Mouse (Mus musculus) midbrain, embryonic 13.5 days (tissue): Measurements from ENCODE around the gene Gm9774. TPM values are rescaled to one million over a fixed set of nuclear protein-coding genes. Genes with fewer than 3 reads are reported as not detected.

Source experiments
- ATAC-seq: fragments of 200-750 bp; cut with Nextera tagmentation; 2 replicates; pipeline ENCODE4 v1.8.0; 2017; ENCODE audit warnings: mild to moderate bottlenecking, moderate TSS enrichment, moderate library complexity
- H3K27ac ChIP-seq: fragments of 300-500 bp; sonication (generic); 2 replicates; pipeline ENCODE4 v1.5.1; 2015; ENCODE audit warnings: inconsistent platforms, mild to moderate bottlenecking, moderate library complexity
- H3K27me3 ChIP-seq: fragments of 300-500 bp; sonication (generic); 2 replicates; pipeline ENCODE4 v1.6.1; 2015; ENCODE audit warnings: mild to moderate bottlenecking, inconsistent platforms
- H3K36me3 ChIP-seq: fragments of 300-500 bp; sonication (generic); 2 replicates; pipeline ENCODE4 v1.6.1; 2015; ENCODE audit warnings: mild to moderate bottlenecking, inconsistent platforms
- H3K4me1 ChIP-seq: fragments of 300-500 bp; sonication (generic); replicated peaks from 2 replicates; pipeline ENCODE4 v1.6.1; 2015; ENCODE audit warnings: inconsistent platforms
- H3K4me2 ChIP-seq: fragments of 300-500 bp; sonication (generic); replicated peaks from 2 replicates; pipeline ENCODE4 v1.6.1; 2015; ENCODE audit warnings: moderate library complexity, mild to moderate bottlenecking, inconsistent platforms
- H3K4me3 ChIP-seq: fragments of 300-500 bp; sonication (generic); replicated peaks from 2 replicates; pipeline ENCODE4 v1.5.1; 2015; ENCODE audit warnings: mild to moderate bottlenecking, inconsistent platforms
- H3K9ac ChIP-seq: fragments of 300-500 bp; sonication (generic); replicated peaks from 2 replicates; pipeline ENCODE4 v1.6.1; 2015; ENCODE audit warnings: mild to moderate bottlenecking, inconsistent platforms
- H3K9me3 ChIP-seq: fragments of 300-500 bp; sonication (generic); 2 replicates; pipeline ENCODE4 v1.6.1; 2016; ENCODE audit warnings: mild to moderate bottlenecking, inconsistent platforms
- WGBS: fragments of 180-500 bp; shearing (Covaris S2); methylation state at CpG from one replicate; pipeline ENCODE4 v1.1.7; 2015; 5-methylcytosine and 5-hydroxymethylcytosine counted together
- polyA plus RNA-seq: library from polyadenylated mRNA; unstranded; fragments of >200 nt; fragmentation: Nextera tagmentation; extraction: Ambion mirVana; gene quantifications from 2 replicates; pipeline ENCODE4 v1.2.1, GENCODE M21; 2015

Gm9774 gene
- polyA plus RNA-seq = 9.8 and 12.0 TPM in 2 replicates

DNA sequence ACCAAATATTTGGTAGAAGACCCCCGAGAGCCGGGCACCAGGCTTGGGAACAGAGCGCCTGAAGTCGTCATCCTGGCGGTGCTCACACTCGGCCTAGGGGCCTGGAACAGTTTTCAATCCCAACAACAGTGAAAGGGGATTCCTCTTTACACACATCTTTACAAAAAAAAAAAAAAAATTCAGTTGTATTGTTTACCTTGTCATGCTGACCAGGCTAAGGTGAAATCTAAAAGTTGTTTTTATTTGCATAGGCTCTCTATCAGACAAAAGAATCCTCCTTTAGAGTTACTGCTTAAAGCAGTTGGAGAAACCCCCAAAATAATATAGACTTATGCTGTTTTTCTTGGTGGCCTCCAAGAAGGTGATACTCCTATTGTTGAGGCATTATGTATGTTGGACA lies at the start of gene Gm9774:
Gm9774 (minus strand) TSS at position 101 of the 400 bp plus-strand sequence.
- H3K4me3 ChIP-seq = no peak within 1 kb of the TSS
- H3K36me3 ChIP-seq = no peaks in the 10 kb centered on the region
- H3K27me3 ChIP-seq = no peaks in the 10 kb centered on the region
- no peak within 1 kb of the TSS for H3K4me2 ChIP-seq
- WGBS = 94% methylated on average over 6 of the region's 6 CpGs
- H3K9me3 ChIP-seq = no peaks in the 10 kb centered on the region
- H3K27ac ChIP-seq = no peak within 1 kb of the TSS
- no peaks in the 10 kb centered on the region for H3K4me1 ChIP-seq
- ATAC-seq = no peak
- no peak within 1 kb of the TSS for H3K9ac ChIP-seq

DNA sequence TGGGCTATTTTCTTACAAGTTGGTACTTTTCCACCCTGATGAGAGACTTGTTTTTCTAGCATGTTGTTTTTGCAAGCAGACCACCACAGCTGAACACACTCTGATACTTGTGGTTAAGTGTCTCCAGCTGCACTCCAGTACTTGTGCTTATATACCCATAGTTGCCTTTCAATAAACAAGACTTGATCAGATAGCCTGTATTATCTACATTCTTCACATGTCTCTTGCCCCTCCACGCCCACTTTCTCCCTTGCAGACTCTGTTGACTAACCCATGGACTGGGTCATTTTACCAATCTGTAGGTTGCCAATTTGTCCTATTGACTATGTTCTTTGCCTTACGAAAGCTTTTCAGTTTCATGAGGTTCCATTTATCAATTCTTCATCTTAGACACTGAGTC lies 40.9 kb upstream of the Gm9774 start:
- Histone ChIP-seq H3K36me3 (no peaks in the 10 kb centered on the region), H3K9ac (no peak overlapping the region), H3K27ac (no peak overlapping the region), H3K9me3 (no peaks in the 10 kb centered on the region), H3K27me3 (no peaks in the 10 kb centered on the region), H3K4me3 (no peak overlapping the region), H3K4me1 (no peaks in the 10 kb centered on the region), H3K4me2 (no peak overlapping the region)
- WGBS = 86% methylated on average over 2 of the region's 2 CpGs
- no peak for ATAC-seq

DNA sequence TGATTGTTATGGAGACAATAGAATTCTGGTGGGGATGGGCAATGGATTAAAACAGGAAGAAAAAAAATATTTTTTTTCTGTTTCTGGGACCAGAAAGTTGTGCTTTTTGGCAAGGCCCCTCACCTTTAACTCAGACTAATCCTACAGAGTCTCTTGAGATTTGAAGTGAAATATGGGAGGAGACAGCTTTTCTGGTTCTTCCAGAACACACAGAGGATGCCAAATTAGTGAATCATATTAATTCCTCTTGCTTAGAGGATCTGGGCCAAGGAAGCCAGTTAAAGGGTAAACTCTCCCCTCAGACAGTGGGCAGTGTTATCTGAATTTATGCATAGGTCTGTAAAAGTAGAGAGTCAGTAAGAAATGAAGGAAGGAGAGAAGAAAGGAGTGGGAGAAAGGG lies 38.2 kb upstream of the Gm9774 start:
- no peak overlapping the region for H3K4me2 ChIP-seq
- H3K36me3 ChIP-seq = no peaks in the 10 kb centered on the region
- H3K27ac ChIP-seq = no peak overlapping the region
- no peak for ATAC-seq
- no peaks in the 10 kb centered on the region for H3K4me1 ChIP-seq
- H3K9me3 ChIP-seq = no peaks in the 10 kb centered on the region
- no peaks in the 10 kb centered on the region for H3K27me3 ChIP-seq
- H3K9ac ChIP-seq = no peak overlapping the region
- no peak overlapping the region for H3K4me3 ChIP-seq

DNA sequence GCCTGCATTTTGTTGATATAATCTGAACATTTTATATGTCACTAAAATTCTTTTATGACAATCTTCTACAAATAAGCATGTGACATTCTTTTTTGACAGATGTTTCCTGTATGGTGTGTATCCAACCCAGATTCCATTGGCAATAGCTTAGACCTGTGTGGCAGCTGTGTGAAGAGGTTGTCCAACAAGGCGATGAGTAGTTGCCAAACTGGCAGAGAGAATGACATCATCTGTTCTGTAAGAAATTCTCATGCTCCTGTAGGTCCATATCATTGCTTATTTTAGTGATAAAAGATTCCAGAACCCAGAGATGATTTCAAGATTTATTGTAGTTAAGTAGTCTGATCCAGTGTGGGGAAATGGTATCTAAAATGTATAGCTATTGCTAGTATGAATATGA lies 37.4 kb upstream of the Gm9774 start:
- no peaks in the 10 kb centered on the region for H3K9me3 ChIP-seq
- no peaks in the 10 kb centered on the region for H3K36me3 ChIP-seq
- no peak overlapping the region for H3K27ac ChIP-seq
- no peaks in the 10 kb centered on the region for H3K4me1 ChIP-seq
- WGBS = 92% methylated on average over 1 of the region's 1 CpGs
- no peak overlapping the region for H3K4me3 ChIP-seq
- no peak overlapping the region for H3K4me2 ChIP-seq
- no peak overlapping the region for H3K9ac ChIP-seq
- ATAC-seq = no peak
- H3K27me3 ChIP-seq = no peaks in the 10 kb centered on the region

DNA sequence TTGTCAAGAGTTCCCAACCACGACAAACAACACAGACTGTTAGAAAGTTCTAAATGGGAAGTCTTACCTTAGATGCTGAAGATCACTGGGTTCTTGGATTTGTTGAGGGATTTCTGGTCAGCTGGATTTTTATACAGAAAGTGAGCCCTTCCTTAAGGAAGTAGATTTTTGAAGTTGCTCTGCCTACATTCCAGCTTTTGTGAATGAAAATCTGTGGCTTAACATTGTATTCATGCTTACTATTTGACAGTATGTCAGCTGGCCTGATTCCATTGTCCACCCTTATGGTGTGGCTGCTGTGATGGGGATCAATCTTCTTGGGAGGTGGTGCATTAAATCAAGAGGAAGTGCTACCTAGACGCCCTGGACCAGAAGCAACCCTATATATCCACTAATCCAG lies 29.4 kb upstream of the Gm9774 start, which contains the start of gene Sprr3:
Sprr3 (minus strand) TSS at position 101 of the 400 bp plus-strand sequence.
- no peak within 1 kb of the TSS for H3K27ac ChIP-seq
- no peaks in the 10 kb centered on the region for H3K36me3 ChIP-seq
- H3K9ac ChIP-seq = no peak within 1 kb of the TSS
- WGBS = 68% methylated on average over 2 of the region's 2 CpGs
- H3K4me3 ChIP-seq = no peak within 1 kb of the TSS
- H3K27me3 ChIP-seq = no peaks in the 10 kb centered on the region
- no peak for ATAC-seq
- H3K4me2 ChIP-seq = no peak within 1 kb of the TSS
- H3K9me3 ChIP-seq = no peaks in the 10 kb centered on the region
- H3K4me1 ChIP-seq = no peaks in the 10 kb centered on the region

DNA sequence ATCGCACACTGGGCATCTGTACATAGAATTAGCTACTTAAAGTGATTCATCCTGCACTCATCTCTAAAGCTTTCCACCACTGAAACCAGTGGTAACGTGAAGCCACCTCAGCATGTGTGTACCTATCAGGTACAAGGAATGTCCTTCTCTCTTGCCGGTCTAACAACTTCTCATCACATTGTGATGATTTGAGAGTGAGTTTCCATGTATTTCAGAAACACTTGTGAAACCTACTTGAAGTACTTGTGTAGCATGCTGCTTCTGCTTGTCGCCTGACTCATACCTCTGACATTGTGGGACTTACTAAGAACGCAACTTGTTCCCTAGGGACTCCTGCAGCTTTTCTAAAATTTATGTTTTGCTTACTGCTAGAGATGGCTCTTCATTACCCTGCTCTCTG lies 25.9 kb upstream of the Gm9774 start:
- H3K9ac ChIP-seq = no peak overlapping the region
- no peak for ATAC-seq
- H3K9me3 ChIP-seq = no peaks in the 10 kb centered on the region
- no peaks in the 10 kb centered on the region for H3K4me1 ChIP-seq
- no peak overlapping the region for H3K4me2 ChIP-seq
- H3K27me3 ChIP-seq = no peaks in the 10 kb centered on the region
- 94% methylated on average over 5 of the region's 5 CpGs for WGBS
- no peaks in the 10 kb centered on the region for H3K36me3 ChIP-seq
- no peak overlapping the region for H3K27ac ChIP-seq
- H3K4me3 ChIP-seq = no peak overlapping the region

DNA sequence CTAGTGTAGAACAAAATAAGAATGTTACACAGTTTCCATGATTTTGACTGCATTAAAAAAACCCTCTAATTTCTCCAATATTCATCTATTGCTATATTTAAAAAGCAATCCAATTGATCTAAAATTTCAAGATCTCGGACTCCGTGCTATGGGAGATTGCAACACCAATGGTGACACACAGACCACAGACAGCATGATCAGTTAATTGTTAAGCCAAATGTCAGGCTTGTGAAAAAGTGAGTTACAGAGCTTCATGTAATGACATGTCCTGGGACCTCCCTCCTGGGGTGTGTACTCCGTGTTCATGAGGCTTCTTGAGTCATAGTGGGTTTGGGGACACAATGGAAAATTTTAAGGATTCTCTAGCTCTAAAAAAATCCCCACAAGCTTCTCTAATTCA lies 11.0 kb upstream of the Gm9774 start:
- Histone ChIP-seq H3K27ac (no peak overlapping the region), H3K9me3 (no peaks in the 10 kb centered on the region), H3K4me3 (no peak overlapping the region), H3K27me3 (no peaks in the 10 kb centered on the region), H3K36me3 (no peaks in the 10 kb centered on the region), H3K4me1 (no peaks in the 10 kb centered on the region), H3K4me2 (no peak overlapping the region), H3K9ac (no peak overlapping the region)
- 85% methylated on average over 3 of the region's 3 CpGs for WGBS
- no peak for ATAC-seq

DNA sequence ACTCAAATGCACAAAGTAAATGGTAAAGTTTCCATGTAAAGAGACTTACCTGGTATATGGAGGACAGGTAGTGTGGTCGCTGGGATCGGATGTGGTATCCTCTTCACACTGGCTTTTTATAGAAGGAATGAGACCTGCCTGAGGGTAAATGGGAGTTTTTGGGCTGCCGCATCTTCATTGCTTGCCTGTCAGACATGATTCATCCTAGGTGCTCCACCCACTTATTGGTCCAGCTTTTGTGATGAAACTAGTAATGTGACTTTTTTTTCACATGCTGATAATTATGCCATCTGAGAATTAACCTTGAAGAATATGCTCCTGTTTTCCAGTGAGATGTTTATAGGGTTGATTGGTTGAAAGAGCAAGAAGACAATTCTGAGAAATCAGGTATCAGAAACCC lies 9.5 kb upstream of the Gm9774 start, which contains the start of gene Sprr1b:
Sprr1b (minus strand) TSS at position 101 of the 400 bp plus-strand sequence.
- H3K4me3 ChIP-seq = no peak within 1 kb of the TSS
- WGBS = 94% methylated on average over 3 of the region's 3 CpGs
- no peak for ATAC-seq
- no peak within 1 kb of the TSS for H3K9ac ChIP-seq
- no peak within 1 kb of the TSS for H3K4me2 ChIP-seq
- H3K9me3 ChIP-seq = no peaks in the 10 kb centered on the region
- no peaks in the 10 kb centered on the region for H3K4me1 ChIP-seq
- H3K27ac ChIP-seq = no peak within 1 kb of the TSS
- no peaks in the 10 kb centered on the region for H3K36me3 ChIP-seq
- H3K27me3 ChIP-seq = no peaks in the 10 kb centered on the region

DNA sequence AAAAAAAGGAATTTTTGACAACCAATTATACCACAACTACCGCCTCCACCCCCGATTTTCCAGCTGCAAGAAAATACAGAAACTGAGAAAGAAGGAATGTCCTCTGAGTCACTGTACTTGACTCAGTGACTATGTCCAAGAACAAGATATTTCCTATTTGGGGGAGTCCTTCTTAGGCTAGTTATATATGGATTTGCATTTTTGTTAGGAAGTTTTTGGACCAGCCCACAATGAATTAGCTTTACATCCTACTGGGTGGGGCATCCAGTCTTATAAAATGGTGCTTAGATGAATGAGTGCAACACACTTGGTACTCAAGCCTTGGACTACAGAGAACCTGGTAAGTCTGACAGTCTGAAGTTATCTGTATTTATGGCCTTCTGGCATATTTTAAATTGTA lies 3.1 kb upstream of the Gm9774 start, which contains the start of gene Sprr2k:
Sprr2k (plus strand) TSS at position 301 of the 400 bp plus-strand sequence.
- H3K4me3 ChIP-seq = no peak within 1 kb of the TSS
- no peaks in the 10 kb centered on the region for H3K4me1 ChIP-seq
- H3K27ac ChIP-seq = no peak within 1 kb of the TSS
- no peaks in the 10 kb centered on the region for H3K36me3 ChIP-seq
- H3K9ac ChIP-seq = no peak within 1 kb of the TSS
- no peaks in the 10 kb centered on the region for H3K27me3 ChIP-seq
- ATAC-seq = no peak
- H3K9me3 ChIP-seq = no peaks in the 10 kb centered on the region
- no peak within 1 kb of the TSS for H3K4me2 ChIP-seq
- WGBS = 93% methylated on average over 2 of the region's 2 CpGs

DNA sequence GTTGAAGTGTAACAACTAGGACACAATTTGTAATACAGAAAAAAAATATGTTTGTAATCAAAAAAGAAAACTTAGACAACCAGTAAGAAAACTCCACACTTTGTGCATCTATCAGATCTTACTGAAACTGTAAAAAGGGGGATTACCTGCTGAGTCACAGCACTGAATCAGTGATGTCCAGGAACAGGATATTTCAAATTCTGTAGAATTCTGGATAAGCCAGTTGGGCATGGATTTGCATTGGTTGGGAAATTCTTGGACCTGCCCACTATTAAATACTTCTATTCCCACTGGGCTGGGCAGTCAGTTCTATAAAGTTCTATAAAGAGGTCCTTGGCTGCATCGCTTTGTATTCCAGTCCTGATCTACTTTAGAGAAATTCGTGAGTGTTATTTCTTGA lies 11.4 kb downstream of the Gm9774 start, which contains the start of gene Sprr2j-ps:
Sprr2j-ps (plus strand) TSS at position 301 of the 400 bp plus-strand sequence.
- Histone ChIP-seq H3K27me3 (no peaks in the 10 kb centered on the region), H3K4me2 (no peak within 1 kb of the TSS), H3K9ac (no peak within 1 kb of the TSS), H3K4me1 (no peaks in the 10 kb centered on the region), H3K36me3 (no peaks in the 10 kb centered on the region), H3K4me3 (no peak within 1 kb of the TSS), H3K9me3 (no peaks in the 10 kb centered on the region), H3K27ac (no peak within 1 kb of the TSS)
- no peak for ATAC-seq
- WGBS = 96% methylated on average over 2 of the region's 2 CpGs

DNA sequence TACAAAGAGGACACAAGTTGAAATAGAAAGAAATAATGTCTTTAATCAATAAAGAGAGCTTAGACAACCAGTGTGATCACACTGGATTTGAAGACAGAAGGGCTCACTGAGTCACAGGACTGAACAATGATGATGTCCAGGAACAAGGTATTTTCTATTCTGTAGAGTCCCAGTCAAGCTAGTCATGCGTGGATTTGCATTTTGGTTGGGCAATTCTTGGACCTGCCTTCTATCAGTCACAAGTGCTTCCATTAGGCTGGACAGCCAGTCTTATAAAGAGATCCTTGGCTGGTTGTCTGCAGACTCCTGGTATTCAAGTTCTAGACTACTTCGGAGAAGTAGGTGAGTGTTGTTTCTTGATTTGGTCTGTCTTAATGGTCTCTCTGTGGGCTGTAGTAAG lies 21.5 kb downstream of the Gm9774 start, which contains the start of gene Sprr2i:
Sprr2i (plus strand) TSS at position 301 of the 400 bp plus-strand sequence.
- H3K27me3 ChIP-seq = no peaks in the 10 kb centered on the region
- H3K9ac ChIP-seq = no peak within 1 kb of the TSS
- ATAC-seq = no peak
- no peak within 1 kb of the TSS for H3K4me2 ChIP-seq
- H3K4me1 ChIP-seq = no peaks in the 10 kb centered on the region
- H3K27ac ChIP-seq = no peak within 1 kb of the TSS
- no peaks in the 10 kb centered on the region for H3K9me3 ChIP-seq
- no peaks in the 10 kb centered on the region for H3K36me3 ChIP-seq
- no peak within 1 kb of the TSS for H3K4me3 ChIP-seq
- WGBS = 94% methylated on average over 2 of the region's 2 CpGs

DNA sequence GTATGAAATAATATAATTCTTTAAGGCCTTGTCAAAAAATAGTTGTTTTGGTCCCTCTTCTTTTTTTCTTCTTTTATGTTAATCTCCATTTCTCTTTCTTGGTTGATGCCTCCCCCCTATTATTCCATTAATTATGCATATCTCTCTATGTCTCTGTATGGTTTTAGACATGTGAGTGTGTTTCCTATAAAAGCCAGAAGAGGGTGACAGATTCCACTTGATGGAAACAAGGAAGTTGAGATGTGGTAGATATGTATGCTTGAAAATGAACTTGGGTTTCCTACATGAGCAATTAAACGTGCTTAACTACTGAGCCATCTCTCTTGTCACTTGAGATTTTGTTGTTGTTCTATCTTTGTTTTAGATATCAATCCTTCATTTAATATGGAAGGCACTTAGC lies 34.9 kb downstream of the Gm9774 start:
- H3K9me3 ChIP-seq = no peaks in the 10 kb centered on the region
- H3K4me2 ChIP-seq = no peak overlapping the region
- no peaks in the 10 kb centered on the region for H3K27me3 ChIP-seq
- 51% methylated on average over 1 of the region's 1 CpGs for WGBS
- no peaks in the 10 kb centered on the region for H3K4me1 ChIP-seq
- no peaks in the 10 kb centered on the region for H3K36me3 ChIP-seq
- H3K9ac ChIP-seq = no peak overlapping the region
- H3K27ac ChIP-seq = no peak overlapping the region
- ATAC-seq = no peak
- H3K4me3 ChIP-seq = no peak overlapping the region

DNA sequence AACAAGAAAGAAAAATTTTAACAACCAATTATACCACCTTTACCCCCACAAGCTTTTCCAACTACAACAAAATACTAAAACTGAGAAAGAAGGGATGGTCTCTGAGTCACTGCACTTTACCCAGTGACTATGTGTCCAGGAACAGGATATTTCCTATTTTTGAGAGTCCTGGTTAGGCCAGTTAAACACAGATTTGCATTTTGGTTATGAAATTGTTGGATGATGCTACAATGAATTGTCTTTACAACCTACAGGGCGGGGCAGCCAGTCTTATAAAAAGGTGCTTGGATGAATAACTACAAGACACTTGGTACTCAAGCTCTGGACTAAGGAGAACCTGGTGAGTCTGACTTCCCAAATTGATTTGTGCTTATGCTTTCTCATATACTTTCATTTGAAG lies 43.8 kb downstream of the Gm9774 start, which contains the start of gene Sprr2h:
Sprr2h (plus strand) TSS at position 301 of the 400 bp plus-strand sequence.
- no peaks in the 10 kb centered on the region for H3K9me3 ChIP-seq
- no peak for ATAC-seq
- no peaks in the 10 kb centered on the region for H3K36me3 ChIP-seq
- H3K4me3 ChIP-seq = no peak within 1 kb of the TSS
- no peak within 1 kb of the TSS for H3K27ac ChIP-seq
- no peak within 1 kb of the TSS for H3K4me2 ChIP-seq
- no peaks in the 10 kb centered on the region for H3K27me3 ChIP-seq
- no peaks in the 10 kb centered on the region for H3K4me1 ChIP-seq
- 80% methylated on average over 1 of the region's 1 CpGs for WGBS
- no peak within 1 kb of the TSS for H3K9ac ChIP-seq
